Mouse (Mus musculus) layer of hippocampus, adult 11-12 months (tissue): ENCODE measurements around the gene Tomm20l.

Source experiments
- DNase-seq: peaks from one replicate; pipeline ENCODE4 v3.0.0; 2022; ENCODE audit warnings: low spot score

Tomm20l gene

GRCm38 (mm10) chr12:71154979-71155378, 43.8 kb downstream of the Tomm20l start:
- no peak for DNase-seq

- no peak for DNase-seq
Measured at GRCm38 (mm10) chr12:71157974-71158373, 46.7 kb downstream of the Tomm20l start.

- no peak for DNase-seq
Measured at GRCm38 (mm10) chr12:71164410-71164809, 53.2 kb downstream of the Tomm20l start.

- no peak for DNase-seq
Measured at GRCm38 (mm10) chr12:71169911-71170310, 58.7 kb downstream of the Tomm20l start.
